Mouse (Mus musculus) ES-E14 (cell line): ENCODE results near the gene Rhebl1. TPM values are rescaled to one million over a fixed set of nuclear protein-coding genes. Genes with fewer than 3 reads are reported as not detected.
A peak's percentile ranks its signal among the peaks of the same experiment; 100 is the strongest.

Source experiments
- DNase-seq: peaks from one replicate; pipeline ENCODE4 v3.0.0-alpha.2; 2013; ENCODE audit warnings: low read depth, low spot score
- H3K27ac ChIP-seq: 2 replicates; pipeline ENCODE4 v1.5.1; 2012; ENCODE audit warnings: low read depth, mild to moderate bottlenecking, low read length, moderate library complexity, mixed read lengths; ENCODE audit not compliant: poor library complexity, insufficient read depth, severe bottlenecking
- H3K36me3 ChIP-seq: 2 replicates; pipeline ENCODE4 v1.6.1; 2012; ENCODE audit warnings: mild to moderate bottlenecking, low read length, moderate library complexity, mixed read lengths; ENCODE audit not compliant: control insufficient read depth, poor library complexity, insufficient read depth, severe bottlenecking
- H3K4me1 ChIP-seq, 2 experiments: fragments of 150-350 bp in 1 of 2; sonication (generic) in 1 of 2; 2 replicates each; pipeline ENCODE4 v1.6.1; 2012; ENCODE audit warnings: low read length in 2 of 2, mild to moderate bottlenecking in 1 of 2, mixed read lengths in 1 of 2; ENCODE audit not compliant: control insufficient read depth in 2 of 2, insufficient read depth in 2 of 2, poor library complexity in 1 of 2
- H3K4me3 ChIP-seq, 2 experiments: fragments of 150-350 bp in 1 of 2; sonication (generic) in 1 of 2; 2 replicates each; pipeline ENCODE4 v1.5.1; 2012; ENCODE audit warnings: low read length in 2 of 2, low read depth in 1 of 2, mild to moderate bottlenecking in 1 of 2, mixed read lengths in 1 of 2; ENCODE audit not compliant: insufficient read depth in 1 of 2, poor library complexity in 1 of 2, severe bottlenecking in 1 of 2
- H3K9ac ChIP-seq: 2 replicates; pipeline ENCODE4 v1.6.1; 2012; ENCODE audit warnings: low read depth, mild to moderate bottlenecking, low read length, mixed read lengths; ENCODE audit not compliant: poor library complexity, insufficient read depth, severe bottlenecking
- H3K9me3 ChIP-seq: fragments of 150-350 bp; sonication (generic); 2 replicates; pipeline ENCODE4 v1.6.1; 2012; ENCODE audit warnings: low read depth, mild to moderate bottlenecking, low read length; ENCODE audit not compliant: control insufficient read depth, insufficient read depth
- CHD2 ChIP-seq: IDR thresholded peaks from 2 replicates; pipeline ENCODE4 v1.6.1; 2014; ENCODE audit warnings: mild to moderate bottlenecking, low read depth, low read length, inconsistent platforms
- HCFC1 ChIP-seq: IDR thresholded peaks from 2 replicates; pipeline ENCODE4 v1.6.1; 2012; ENCODE audit warnings: low read length, inconsistent platforms, borderline replicate concordance; ENCODE audit not compliant: insufficient read depth
- MAFK ChIP-seq: IDR thresholded peaks from 2 replicates; pipeline ENCODE4 v1.6.1; 2014; ENCODE audit warnings: mild to moderate bottlenecking, low read depth, low read length, inconsistent platforms; ENCODE audit not compliant: insufficient read depth
- ZC3H11A ChIP-seq: IDR thresholded peaks from 2 replicates; pipeline ENCODE4 v1.6.1; 2012; ENCODE audit warnings: low read depth, mild to moderate bottlenecking, inconsistent platforms, low read length, borderline replicate concordance
- ZNF384 ChIP-seq: IDR thresholded peaks from 2 replicates; pipeline ENCODE4 v1.6.1; 2012; ENCODE audit warnings: low read depth, low read length, inconsistent platforms
- in situ Hi-C, 2 experiments: fragments of 600-800 bp; cut with MboI; formaldehyde crosslinking; loops; one replicate each; pipeline ENCODE4 v1.15.1; 2025; ENCODE audit warnings: low sequenced_read_pairs in 2 of 2, inconsistent platforms in 1 of 2; ENCODE audit not compliant: unreplicated experiment in 2 of 2
- total RNA-seq: library from RNA; depleted of rRNA; stranded (reverse); fragments of 300-350 nt; gene quantifications from 2 replicates; pipeline ENCODE4 v1.2.3, GENCODE M21; 2012

Gene Rhebl1
- total RNA-seq, 1 experiment = 48.2 TPM

GRCm38 (mm10) chr15:98917091-98917490 is 22.8 kb upstream of the Rhebl1 start:
- Histone ChIP-seq H3K4me3 (peak overlapping the region; percentile 95 to 99), H3K4me1 (peaks cover 3 to 15% of the 10 kb centered on the region in 2 experiments; a peak in 1 of 4 replicates), H3K27ac (peak overlapping the region; percentile 80; the same call in 1 of the 2 replicates), H3K9ac (peak overlapping the region; percentile 88), H3K9me3 (no peaks in the 10 kb centered on the region), H3K36me3 (peaks cover 11% of the 10 kb centered on the region; the same call in 1 of the 2 replicates)
- in situ Hi-C loops = no loop called here
- TF ChIP-seq CHD2 = no peak
- no peak for TF ChIP-seq ZC3H11A
- TF ChIP-seq ZNF384 = no peak
- TF ChIP-seq HCFC1 = no peak
- TF ChIP-seq MAFK = no peak
- no peak for DNase-seq

GRCm38 (mm10) chr15:98916016-98916415 is 21.7 kb upstream of the Rhebl1 start:
- Histone ChIP-seq H3K9ac (no peak overlapping the region), H3K9me3 (no peaks in the 10 kb centered on the region), H3K27ac (no peak overlapping the region), H3K4me3 (0 out of 4 replicates have a peak overlapping the region, but pooled peaks of 1 of the 2 experiments have one; percentile 95), H3K36me3 (peaks cover 21% of the 10 kb centered on the region; the same call in 1 of the 2 replicates), H3K4me1 (peaks cover 3 to 14% of the 10 kb centered on the region in 2 experiments; a peak in 1 of 4 replicates)
- TF ChIP-seq CHD2 = no peak
- no peak for TF ChIP-seq MAFK
- no peak for TF ChIP-seq ZC3H11A
- TF ChIP-seq HCFC1 = no peak
- no peak for TF ChIP-seq ZNF384
- DNase-seq = no peak
- in situ Hi-C loops = no loop called here

GRCm38 (mm10) chr15:98914903-98915302 is 20.6 kb upstream of the Rhebl1 start:
- DNase-seq = no peak
- TF ChIP-seq HCFC1 = no peak
- TF ChIP-seq ZC3H11A = no peak
- no peak for TF ChIP-seq ZNF384
- in situ Hi-C loops = no loop called here
- peaks cover 3 to 13% of the 10 kb centered on the region in 2 experiments; a peak in 1 of 4 replicates for H3K4me1 ChIP-seq
- H3K9ac ChIP-seq = no peak overlapping the region
- H3K27ac ChIP-seq = no peak overlapping the region
- H3K36me3 ChIP-seq = peaks cover 23% of the 10 kb centered on the region; the same call in 1 of the 2 replicates
- H3K9me3 ChIP-seq = no peaks in the 10 kb centered on the region
- H3K4me3 ChIP-seq = no peak overlapping the region

- in situ Hi-C loops = no loop called here
- DNase-seq = peak; percentile 75
- H3K9ac ChIP-seq = no peak overlapping the region
- no peak overlapping the region for H3K4me3 ChIP-seq
- H3K9me3 ChIP-seq = no peaks in the 10 kb centered on the region
- TF ChIP-seq CHD2 (no peak), MAFK (no peak), HCFC1 (no peak), ZC3H11A (no peak), ZNF384 (no peak)
- H3K27ac ChIP-seq = no peak overlapping the region
- peaks cover 0 to 11% of the 10 kb centered on the region in 2 experiments; a peak in 2 of 4 replicates for H3K4me1 ChIP-seq
- H3K36me3 ChIP-seq = peaks cover 38% of the 10 kb centered on the region
Measured at GRCm38 (mm10) chr15:98904692-98905091, 10.4 kb upstream of the Rhebl1 start.
